Mouse (Mus musculus) G1E (cell line): Measurements from ENCODE around the gene Slc25a41. TPM values are rescaled to one million over a fixed set of nuclear protein-coding genes. Genes with fewer than 3 reads are reported as not detected.

Source experiments
- ATAC-seq: 2 replicates; pipeline ENCODE4 v1.8.0; 2016; ENCODE audit warnings: mild to moderate bottlenecking; ENCODE audit not compliant: insufficient number of reproducible peaks, poor library complexity, low FRiP score, severe bottlenecking; ENCODE audit errors: extremely low read depth
- DNase-seq: peaks from one replicate; pipeline ENCODE4 v3.0.0; 2012; ENCODE audit warnings: low spot score
- H3K27me3 ChIP-seq: 2 replicates; pipeline ENCODE4 v1.6.1; 2012; ENCODE audit warnings: mild to moderate bottlenecking, low read length, inconsistent platforms; ENCODE audit not compliant: insufficient read depth
- H3K36me3 ChIP-seq: replicated peaks from 2 replicates; pipeline ENCODE3; 2012; ENCODE audit warnings: mild to moderate bottlenecking, inconsistent platforms
- H3K4me1 ChIP-seq: 2 replicates; pipeline ENCODE4 v1.6.1; 2012; ENCODE audit warnings: low read depth, low read length, inconsistent platforms, mixed read lengths; ENCODE audit not compliant: insufficient read depth
- H3K4me3 ChIP-seq: 2 replicates; pipeline ENCODE4 v1.5.1; 2012; ENCODE audit warnings: low read depth, mild to moderate bottlenecking, inconsistent platforms, low read length, moderate library complexity, mixed read lengths
- H3K9me3 ChIP-seq: replicated peaks from 2 replicates; pipeline ENCODE4 v1.6.1; 2012; ENCODE audit warnings: inconsistent platforms
- CTCF ChIP-seq: IDR thresholded peaks from 2 replicates; pipeline ENCODE4 v1.5.1; 2012; ENCODE audit warnings: low read depth, low read length, inconsistent platforms, mixed read lengths
- GATA1 ChIP-seq: IDR thresholded peaks from 2 replicates; pipeline ENCODE4 v1.6.1; 2012; ENCODE audit warnings: borderline replicate concordance, low read length, inconsistent platforms, mixed read lengths
- GATA2 ChIP-seq: IDR thresholded peaks from 2 replicates; pipeline ENCODE4 v1.6.1; 2012; ENCODE audit warnings: low read depth, low read length, inconsistent platforms, borderline replicate concordance
- POLR2AphosphoS5 ChIP-seq: IDR thresholded peaks from 2 replicates; pipeline ENCODE4 v1.6.1; 2012; ENCODE audit warnings: low read depth, low read length, inconsistent platforms; ENCODE audit not compliant: insufficient replicate concordance
- TAL1 ChIP-seq: conservative IDR thresholded peaks from 2 replicates; pipeline ENCODE4 v1.6.1; 2012; ENCODE audit warnings: low read depth, low read length, inconsistent platforms, mixed read lengths
- polyA plus RNA-seq: library from polyadenylated mRNA; stranded (reverse); fragments of >175 nt; gene quantifications from 2 replicates; pipeline ENCODE4 v1.2.3, GENCODE M21; 2012
- total RNA-seq, 2 experiments: library from RNA; stranded (forward) in 1 of 2; stranded (reverse) in 1 of 2; fragments of 200-1000 nt in 1 of 2; fragments of >200 nt in 1 of 2; fragmentation: Nextera tagmentation in 1 of 2; gene quantifications; 2 replicates each; pipeline ENCODE4 v1.2.3; 2014 to 2017

Slc25a41 gene
- total and polyA plus RNA-seq, 3 experiments = not detected

GRCm38 (mm10) chr17:56997029-56997667 lies 44.3 kb downstream of the Slc25a41 start, which contains the start of gene Alkbh7:
Gene Alkbh7 (plus strand): TSS chr17:56997339.
- H3K4me1 ChIP-seq = peaks cover 49% of the 10 kb centered on the region
- no peaks in the 10 kb centered on the region for H3K27me3 ChIP-seq
- H3K4me3 ChIP-seq = peak within 1 kb of the TSS; percentile 88
- DNase-seq = peak; percentile 95
- peaks cover 3% of the 10 kb centered on the region; the same call in 1 of the 2 replicates for H3K9me3 ChIP-seq
- TF ChIP-seq CTCF (peak; percentile 58), TAL1 (no peak)
- peaks cover 87% of the 10 kb centered on the region for H3K36me3 ChIP-seq
- peak; percentile 100 for ATAC-seq

GRCm38 (mm10) chr17:56996506-56996905 lies 44.9 kb downstream of the Slc25a41 start:
- H3K36me3 ChIP-seq = peaks cover 86% of the 10 kb centered on the region
- H3K27me3 ChIP-seq = no peaks in the 10 kb centered on the region
- DNase-seq (no peak), ATAC-seq (no peak)
- peaks cover 3% of the 10 kb centered on the region; the same call in 1 of the 2 replicates for H3K9me3 ChIP-seq
- no peak overlapping the region for H3K4me3 ChIP-seq
- peaks cover 47% of the 10 kb centered on the region for H3K4me1 ChIP-seq
- no peak for TF ChIP-seq GATA2
- TF ChIP-seq GATA1 = no peak
- no peak for TF ChIP-seq POLR2AphosphoS5
- TF ChIP-seq CTCF = no peak
- no peak for TF ChIP-seq TAL1

- ATAC-seq = no peak
- Histone ChIP-seq H3K4me1 (peaks cover 49% of the 10 kb centered on the region), H3K9me3 (peaks cover 3% of the 10 kb centered on the region; the same call in 1 of the 2 replicates)
These were observed 46.4 kb downstream of the Slc25a41 start for GRCm38 (mm10) chr17:56995046-56995445.

GRCm38 (mm10) chr17:56990966-56991365 lies 50.5 kb downstream of the Slc25a41 start:
- ATAC-seq (no peak), DNase-seq (no peak)
- Histone ChIP-seq H3K4me3 (peak overlapping the region; percentile 97), H3K36me3 (peaks cover 49% of the 10 kb centered on the region), H3K4me1 (peaks cover 40% of the 10 kb centered on the region), H3K9me3 (no peaks in the 10 kb centered on the region), H3K27me3 (peaks cover 11% of the 10 kb centered on the region)
- TF ChIP-seq POLR2AphosphoS5 (no peak), GATA2 (no peak), GATA1 (no peak), CTCF (no peak), TAL1 (no peak)

More at GRCm38 (mm10) chr17:56995046-56995445, 46.4 kb downstream of the Slc25a41 start:
- H3K36me3 ChIP-seq = peaks cover 77% of the 10 kb centered on the region
- DNase-seq = no peak
- no peak overlapping the region for H3K4me3 ChIP-seq
- no peaks in the 10 kb centered on the region for H3K27me3 ChIP-seq
- no peak for TF ChIP-seq POLR2AphosphoS5
- no peak for TF ChIP-seq GATA1
- no peak for TF ChIP-seq TAL1

- H3K36me3 ChIP-seq = peaks cover 41% of the 10 kb centered on the region
- TF ChIP-seq TAL1 = no peak
- no peak for TF ChIP-seq GATA1
- TF ChIP-seq GATA2 = no peak
- 0 out of 2 replicates have a peak, but pooled peaks have one; percentile 42 for TF ChIP-seq POLR2AphosphoS5
- TF ChIP-seq CTCF = no peak
- ATAC-seq = peak; percentile 91
These were observed 51.2 kb downstream of the Slc25a41 start, which contains the start of gene Clpp for GRCm38 (mm10) chr17:56990115-56990746. Gene Clpp (plus strand): TSS chr17:56990305.

GRCm38 (mm10) chr17:56989467-56990114 lies 51.9 kb downstream of the Slc25a41 start:
- ATAC-seq = peak; percentile 84
- Histone ChIP-seq H3K27me3 (peaks cover 18% of the 10 kb centered on the region), H3K36me3 (peaks cover 35% of the 10 kb centered on the region), H3K4me3 (peak overlapping the region; percentile 97), H3K9me3 (no peaks in the 10 kb centered on the region), H3K4me1 (peaks cover 38% of the 10 kb centered on the region)
- TF ChIP-seq GATA2 (no peak), GATA1 (no peak), TAL1 (no peak), POLR2AphosphoS5 (no peak), CTCF (no peak)
- DNase-seq = peak; percentile 70

More at GRCm38 (mm10) chr17:56990115-56990746, 51.2 kb downstream of the Slc25a41 start, which contains the start of gene Clpp:
- peak; percentile 88 for DNase-seq
- peaks cover 15% of the 10 kb centered on the region for H3K27me3 ChIP-seq
- peaks cover 38% of the 10 kb centered on the region for H3K4me1 ChIP-seq
- peak within 1 kb of the TSS; percentile 97 for H3K4me3 ChIP-seq
- H3K9me3 ChIP-seq = no peaks in the 10 kb centered on the region
